Mouse (Mus musculus) cortical plate, adult 2 months (tissue): ENCODE measurements around the gene Fgf15.

Source experiments
- CTCF ChIP-seq: fragments of 200-500 bp; IDR thresholded peaks from 2 replicates; pipeline ENCODE4 v1.5.1; 2011; ENCODE audit warnings: mild to moderate bottlenecking, control low read depth, low read length; ENCODE audit not compliant: insufficient read depth; ENCODE audit errors: extremely low read depth
- POLR2A ChIP-seq: fragments of 200-500 bp; IDR thresholded peaks from 2 replicates; pipeline ENCODE4 v1.6.1; 2011; ENCODE audit warnings: mild to moderate bottlenecking, low read length, control low read depth; ENCODE audit not compliant: insufficient read depth; ENCODE audit errors: extremely low read depth

GRCm38 (mm10) chr7:144940585-144940984 is 44.3 kb downstream of the Fgf15 start:
- no peak for TF ChIP-seq CTCF
- TF ChIP-seq POLR2A, result no peak
